Mouse (Mus musculus): ENCODE results near the gene Gen1.

Gen1 gene

DNA sequence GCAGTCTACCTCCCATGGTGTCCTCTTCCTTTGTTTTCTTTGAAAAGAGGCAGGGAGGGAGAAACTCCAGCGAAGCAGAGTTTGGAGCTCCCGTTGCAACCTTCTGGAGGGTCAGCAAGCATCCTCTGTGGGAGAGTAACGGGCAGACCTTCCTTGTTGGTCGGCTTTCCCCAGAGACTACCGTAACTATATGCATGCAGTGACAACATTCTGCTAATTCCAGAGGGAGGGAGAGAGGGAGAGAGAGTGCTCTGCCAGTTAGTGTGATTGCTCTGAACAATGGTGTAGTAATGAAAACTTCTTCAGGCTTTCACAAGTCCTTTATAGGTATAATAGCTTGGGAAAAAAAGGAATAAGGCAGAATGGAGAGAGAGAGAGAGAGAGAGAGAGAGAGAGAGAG lies 40.9 kb downstream of the Gen1 start:
- DNase-seq (ENCODE audit: low read depth, low spot score): no peak

DNA sequence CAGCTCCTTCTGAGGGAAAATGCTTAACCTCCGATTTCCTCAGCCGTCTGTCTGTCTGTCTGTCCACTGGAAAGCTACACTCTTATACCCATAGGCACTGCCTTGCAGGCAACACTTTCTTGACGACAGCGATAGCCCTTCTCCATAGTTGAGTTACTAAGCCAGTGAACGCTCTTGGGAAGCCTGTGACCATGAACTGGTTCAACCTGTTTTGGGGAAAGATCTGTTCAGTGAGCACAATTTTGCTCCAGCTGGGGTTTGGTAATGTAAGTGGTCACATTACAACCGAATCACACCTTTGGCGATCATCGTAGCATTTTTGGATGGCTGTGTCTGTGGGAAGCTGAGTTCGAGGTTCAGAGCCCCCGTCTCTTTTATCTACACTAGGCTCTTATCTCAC lies 42.5 kb downstream of the Gen1 start:
- DNase-seq (ENCODE audit: low read depth, low spot score): no peak

DNA sequence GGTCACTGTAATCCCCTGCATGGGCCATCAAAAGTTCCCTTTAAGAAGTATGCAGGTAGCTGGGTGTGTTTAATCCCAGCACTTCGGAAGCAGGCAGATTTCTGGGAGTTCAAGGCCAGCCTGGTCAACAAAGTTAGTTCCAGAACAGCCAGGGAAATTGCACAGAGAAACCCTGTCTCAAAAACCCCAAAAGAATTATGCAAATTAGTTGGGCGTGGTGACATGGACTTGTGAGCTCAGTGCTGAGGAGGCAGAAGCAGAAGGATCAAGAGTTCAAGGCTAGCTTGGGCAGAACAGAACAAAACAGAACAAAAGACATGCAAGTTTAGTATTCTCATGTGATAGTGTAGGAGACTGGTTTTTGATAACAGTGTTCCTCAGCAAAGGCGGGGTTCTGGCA lies 43.0 kb downstream of the Gen1 start:
- no peak for DNase-seq (ENCODE audit: low read depth, low spot score)

DNA sequence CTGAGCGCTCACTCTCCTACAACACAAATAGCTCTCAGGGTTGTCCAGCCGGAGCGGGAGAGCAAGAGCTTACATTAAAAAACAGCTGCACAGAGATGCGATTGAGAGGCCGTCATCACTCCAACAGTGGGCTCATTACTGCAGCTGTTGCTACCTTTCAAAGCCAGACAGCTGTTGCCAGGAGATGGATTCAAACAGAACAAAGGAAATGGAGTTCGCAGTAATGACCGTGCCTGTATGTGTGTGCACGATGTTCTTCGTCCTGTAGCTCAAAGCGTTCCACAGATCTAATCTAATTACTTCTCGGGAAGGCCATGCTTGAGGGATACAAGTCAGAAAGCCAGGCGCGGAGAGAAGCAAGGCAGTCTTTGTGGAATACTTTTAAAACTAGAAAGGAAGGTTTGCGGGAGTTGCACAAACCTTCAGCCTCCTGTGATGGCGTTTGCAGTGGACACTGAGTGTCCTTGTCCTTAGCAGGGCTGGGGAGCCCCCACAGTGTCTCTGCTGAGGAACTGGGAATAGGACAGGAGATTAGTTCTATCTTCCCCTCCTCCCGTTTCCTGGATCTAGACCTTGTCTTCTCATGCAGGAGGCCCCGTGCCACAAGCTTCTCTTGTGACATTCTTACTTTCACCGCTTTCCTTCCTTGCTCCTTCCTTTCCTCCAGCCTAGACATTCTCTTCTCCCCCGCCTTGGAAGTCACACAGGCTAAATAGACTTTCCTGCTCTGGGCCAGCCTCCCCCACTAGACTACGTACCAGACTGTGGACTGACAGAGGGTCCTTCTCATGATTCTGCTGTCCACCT lies 43.9 kb downstream of the Gen1 start:
- DNase-seq (ENCODE audit: low read depth, low spot score): peak; percentile 28

DNA sequence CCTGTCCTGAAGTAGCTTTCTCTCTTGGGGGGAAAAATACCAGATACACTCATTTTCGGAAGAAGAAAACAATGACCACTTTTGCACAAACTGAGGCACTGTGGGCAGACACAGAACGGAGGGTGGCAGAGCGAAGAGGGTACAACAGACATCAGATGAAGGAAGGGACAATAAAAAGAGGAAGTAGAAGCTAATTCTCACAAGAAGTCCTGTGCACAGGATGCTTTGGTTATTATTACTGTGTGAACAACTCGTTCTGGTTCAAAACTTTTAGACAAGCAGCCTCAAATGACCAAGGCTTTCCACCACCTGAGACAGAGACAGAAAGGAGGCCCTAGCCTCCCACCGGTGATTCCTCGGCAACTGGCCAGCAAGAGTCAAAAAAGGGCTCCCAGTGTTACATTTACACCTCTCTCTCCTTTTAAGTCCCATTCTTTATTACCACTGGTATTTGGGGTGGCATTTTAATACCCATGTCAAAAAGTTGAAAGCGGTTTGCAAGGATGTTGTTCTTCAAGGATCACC lies 47.8 kb downstream of the Gen1 start:
- DNase-seq (ENCODE audit: low read depth, low spot score): no peak

DNA sequence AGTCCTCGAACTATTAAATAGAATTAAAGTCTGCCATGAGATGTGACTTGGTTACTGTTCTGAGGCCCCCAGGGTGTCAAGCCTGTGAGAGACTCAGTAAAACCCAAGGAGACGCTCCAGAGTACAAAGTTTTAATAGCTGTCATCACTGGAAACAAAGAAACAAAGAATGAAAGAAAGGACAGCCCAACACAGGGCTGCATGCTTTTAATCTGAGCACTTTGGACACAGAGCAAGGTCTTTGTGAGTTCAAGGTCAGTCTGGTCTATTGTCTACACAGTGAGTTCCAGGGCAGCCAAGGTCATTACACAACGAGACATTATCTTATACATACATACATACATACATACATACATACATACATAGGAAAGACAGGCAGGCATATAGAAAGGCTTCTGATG lies 49.1 kb downstream of the Gen1 start:
- DNase-seq (ENCODE audit: low read depth, low spot score): no peak

DNA sequence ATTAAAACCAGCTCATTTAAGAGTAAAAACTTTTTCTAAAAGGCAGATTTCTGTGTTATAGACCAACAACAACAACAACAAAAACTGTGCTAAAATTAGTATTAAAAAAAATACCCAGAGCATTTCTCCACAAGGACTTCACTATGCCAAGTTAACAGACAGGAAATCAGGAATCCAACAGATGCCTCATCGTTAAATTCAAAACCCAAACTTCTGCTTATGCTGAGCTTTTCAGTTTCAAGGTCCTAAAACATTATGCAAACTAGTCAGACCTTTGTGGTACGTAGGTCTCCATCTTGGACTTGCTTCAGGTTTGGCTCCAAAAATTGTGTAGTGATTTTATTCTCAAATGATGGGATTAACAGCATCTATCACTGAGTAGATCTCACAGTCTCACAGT lies 50.0 kb downstream of the Gen1 start:
- no peak for DNase-seq (ENCODE audit: low read depth, low spot score)

DNA sequence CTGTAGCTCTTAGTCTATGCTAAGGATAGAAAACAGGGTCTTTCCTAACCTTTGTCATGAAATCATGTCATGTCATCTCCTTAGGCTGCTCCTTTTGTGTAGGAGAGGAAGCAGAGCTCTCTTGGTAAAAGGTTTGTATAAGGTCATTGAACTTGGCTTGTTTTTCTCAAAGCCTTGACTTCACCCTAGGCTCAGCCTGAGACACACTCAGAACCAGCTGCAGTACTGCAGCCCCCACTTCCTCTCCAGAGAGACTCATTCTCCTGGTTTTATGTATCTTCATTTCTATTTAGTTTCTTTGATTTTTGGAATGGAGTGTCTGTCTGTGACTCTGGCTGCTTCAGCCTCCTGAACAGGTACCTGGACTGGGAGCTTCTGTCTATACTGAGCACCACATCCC lies 50.8 kb downstream of the Gen1 start:
- no peak for DNase-seq (ENCODE audit: low read depth, low spot score)

DNA sequence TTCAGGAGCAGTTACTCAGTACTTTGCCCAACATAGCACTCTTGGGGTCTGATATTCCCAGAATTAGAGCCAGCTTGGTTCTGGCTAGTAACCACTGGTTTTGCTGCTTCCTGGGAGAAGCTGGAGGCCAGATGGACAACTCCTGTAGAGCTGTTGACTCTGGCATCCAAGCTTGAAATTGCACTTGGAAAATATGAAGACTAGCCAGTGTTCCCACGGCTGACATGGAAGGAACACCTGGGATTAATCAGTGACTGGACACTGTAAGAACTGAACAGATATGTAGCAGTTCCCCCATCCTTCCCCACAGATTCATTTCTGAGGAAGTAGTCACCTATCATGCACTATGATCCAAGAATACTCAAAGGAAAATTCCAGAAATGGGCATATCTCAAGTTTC lies 52.7 kb downstream of the Gen1 start:
- DNase-seq (ENCODE audit: low read depth, low spot score): no peak

DNA sequence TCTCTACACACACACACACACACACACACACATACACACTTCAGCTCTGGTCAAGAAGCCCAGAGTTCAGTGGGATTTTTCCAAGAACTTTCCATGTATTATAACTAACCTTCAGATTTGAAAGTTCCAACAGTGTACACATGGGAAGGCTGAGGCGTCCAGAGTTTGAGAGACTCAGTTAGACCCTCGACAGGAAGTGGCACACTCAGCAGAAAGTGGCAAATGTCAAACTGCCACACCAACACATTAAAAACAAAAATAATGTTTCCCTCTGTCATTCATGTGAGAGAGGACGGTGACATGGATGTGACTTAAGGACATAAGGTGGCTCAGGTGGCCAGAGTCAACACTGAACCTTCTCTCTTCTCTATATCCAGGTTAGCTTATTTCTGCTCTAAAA lies 55.2 kb downstream of the Gen1 start:
- no peak for DNase-seq (ENCODE audit: low read depth, low spot score)

DNA sequence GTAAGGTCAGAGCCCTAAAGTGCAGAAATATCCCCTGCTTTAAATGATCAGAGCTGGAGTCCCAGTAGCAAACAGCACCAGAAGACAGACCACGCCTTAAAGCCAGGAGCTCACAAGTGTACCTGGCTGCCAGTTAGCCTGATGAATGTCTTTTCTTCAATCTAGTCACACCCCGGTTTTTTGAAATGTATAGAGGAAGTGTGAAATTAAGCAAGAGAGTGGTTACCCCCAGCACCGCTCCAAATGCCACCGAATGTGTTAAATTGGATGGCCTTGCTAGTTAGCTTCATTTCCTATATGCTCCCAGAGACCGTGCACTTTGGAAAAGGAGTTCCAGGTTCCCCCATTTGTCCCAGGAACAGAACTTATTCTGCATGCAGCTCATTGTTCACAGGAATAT lies 56.0 kb downstream of the Gen1 start:
- no peak for DNase-seq (ENCODE audit: low read depth, low spot score)

DNA sequence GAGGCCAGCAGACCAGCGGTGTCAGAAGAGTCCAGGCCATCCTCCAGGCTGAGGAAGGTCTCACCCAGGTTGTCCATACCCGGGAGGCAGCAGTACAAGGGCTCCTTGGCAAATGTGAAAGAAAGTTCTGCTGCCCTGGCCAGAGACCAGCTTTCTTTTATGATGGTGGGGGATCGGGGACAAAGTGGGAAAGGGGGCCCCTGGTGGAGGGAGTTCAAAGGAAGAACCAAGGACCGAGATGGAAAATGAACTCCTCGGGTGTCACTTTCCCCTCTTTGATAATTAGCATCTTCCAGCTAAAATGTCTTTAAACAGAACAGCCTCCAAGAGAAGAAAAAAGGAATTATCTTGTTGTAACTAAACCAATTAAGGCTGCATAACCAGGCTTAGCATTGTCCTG lies 56.7 kb downstream of the Gen1 start, which contains the start of gene Msgn1:
TSS of gene Msgn1 (minus strand) at position 101 of the 400 bp plus-strand sequence.
- DNase-seq (ENCODE audit: low read depth, low spot score): no peak

DNA sequence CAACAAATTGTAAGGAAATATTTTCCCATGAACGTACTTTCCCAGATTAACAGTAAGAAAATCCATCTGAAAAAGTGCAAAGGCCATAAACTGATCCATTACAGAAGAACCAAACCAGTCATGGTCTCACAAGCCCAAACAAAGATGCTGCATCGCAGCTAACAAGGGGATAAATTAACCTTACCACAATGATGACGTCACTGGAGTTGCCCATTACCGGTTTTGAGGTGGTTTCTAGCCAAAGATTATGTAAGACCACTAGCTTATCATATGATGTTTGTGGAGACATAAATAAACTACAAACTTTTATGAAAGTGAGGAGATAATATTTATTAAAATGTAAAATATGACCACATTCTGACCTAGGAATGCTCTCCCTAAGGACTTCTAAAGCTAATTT lies 59.3 kb downstream of the Gen1 start:
- no peak for DNase-seq (ENCODE audit: low read depth, low spot score)

DNA sequence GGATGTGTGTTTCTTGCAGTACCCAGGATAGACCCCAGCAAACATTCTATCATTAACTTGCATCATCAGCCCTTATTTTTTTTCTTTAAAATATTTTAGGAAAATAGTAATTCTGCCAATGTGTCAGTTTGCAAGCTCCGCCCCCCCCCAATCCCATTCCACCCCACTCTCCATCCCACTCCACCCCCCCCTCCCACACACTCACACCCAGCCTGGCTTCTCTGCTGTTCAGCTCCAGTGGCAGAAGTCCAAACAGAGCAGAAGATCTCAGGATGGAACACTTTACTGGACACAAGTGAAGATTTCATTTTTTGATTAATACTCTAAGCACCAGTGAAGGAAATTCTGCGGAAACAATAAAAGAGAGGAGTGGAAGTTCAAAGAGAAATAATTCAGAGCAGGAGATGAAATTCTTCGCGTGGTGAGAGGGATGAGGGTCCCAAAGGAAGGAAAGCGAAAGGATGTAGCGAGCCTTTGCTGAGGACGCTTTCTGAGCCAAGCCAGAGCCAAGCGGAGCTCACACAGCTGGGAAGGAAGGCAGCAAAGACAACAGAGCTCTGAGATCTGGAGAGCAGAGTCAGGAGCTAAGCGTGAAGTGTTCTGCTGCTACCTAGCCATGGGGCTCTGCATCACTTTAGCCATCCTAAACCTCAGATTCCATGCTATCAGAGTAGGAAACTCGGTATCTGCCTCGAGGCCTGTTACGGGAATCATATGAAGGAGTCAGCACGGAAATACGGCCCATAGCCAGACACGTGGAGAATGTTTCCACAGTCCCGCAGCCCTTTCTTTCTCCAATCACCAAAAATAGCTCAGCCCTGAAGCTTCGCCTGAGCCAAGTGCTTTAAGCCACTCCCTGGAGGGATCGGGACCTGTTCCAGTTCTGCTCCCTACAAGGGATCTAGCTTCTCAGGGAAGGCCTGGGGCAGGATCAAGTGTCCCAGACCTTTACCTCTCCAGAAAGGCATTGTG lies 61.6 kb downstream of the Gen1 start:
- peak; percentile 67 for DNase-seq (ENCODE audit: low read depth, low spot score)

DNA sequence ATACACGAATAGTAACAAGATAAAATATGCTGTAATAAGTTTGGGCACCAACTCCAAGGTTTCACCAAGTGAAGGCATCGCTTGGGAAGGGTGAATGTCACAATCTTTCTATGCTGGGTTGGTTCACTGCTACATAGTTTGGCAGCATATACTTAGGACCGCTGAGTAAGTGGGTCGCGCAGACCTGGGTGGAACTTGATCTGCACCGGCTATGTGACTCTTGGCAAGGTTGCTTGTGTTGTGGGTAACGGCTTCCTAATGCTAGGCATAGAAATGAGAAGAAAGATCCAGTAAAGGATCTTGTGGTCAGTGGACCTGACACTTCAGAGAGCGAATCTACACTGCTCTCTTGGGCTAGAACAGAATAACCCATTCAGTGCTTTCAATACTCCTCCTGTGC lies 63.1 kb downstream of the Gen1 start:
- no peak for DNase-seq (ENCODE audit: low read depth, low spot score)

DNA sequence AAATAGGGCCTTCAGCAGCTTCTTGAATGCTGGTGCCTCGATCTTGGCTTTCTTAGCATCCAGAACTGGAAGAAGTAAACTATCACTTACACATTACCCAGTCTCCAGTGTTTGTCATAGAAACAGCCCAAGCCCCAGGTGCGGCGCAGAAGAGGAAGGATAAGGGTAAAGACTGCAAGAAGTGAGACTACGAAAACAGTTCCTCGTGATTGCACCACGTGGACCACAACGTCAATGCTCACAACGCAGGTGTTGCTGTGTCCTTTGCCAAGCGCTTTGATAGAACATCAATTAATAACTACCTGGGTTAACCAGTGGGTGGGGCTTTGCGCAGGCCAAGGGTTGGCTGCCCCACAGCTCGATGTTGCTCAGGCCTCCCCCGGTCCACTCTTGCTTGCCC lies 64.9 kb downstream of the Gen1 start:
- no peak for DNase-seq (ENCODE audit: low read depth, low spot score)

DNA sequence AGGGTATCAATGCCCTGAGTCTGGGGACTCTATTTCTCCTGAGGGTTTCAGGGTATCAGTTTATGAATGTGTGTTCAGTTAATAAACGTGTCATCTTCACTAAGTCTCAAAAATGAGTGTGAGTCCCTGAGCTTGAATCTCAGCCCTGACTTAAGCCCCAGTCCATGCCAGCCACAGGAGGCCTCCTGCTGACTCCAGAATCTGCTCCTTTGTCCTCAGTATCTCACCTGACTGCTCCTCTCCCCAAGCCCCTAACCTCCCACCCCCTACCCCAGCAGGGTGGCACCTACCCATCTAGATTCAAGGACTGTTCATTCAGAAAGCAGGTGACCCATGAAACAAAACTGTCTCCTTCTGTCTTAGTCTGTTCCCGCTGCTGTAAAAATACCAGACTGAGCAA lies 67.0 kb downstream of the Gen1 start:
- no peak for DNase-seq (ENCODE audit: low read depth, low spot score)

DNA sequence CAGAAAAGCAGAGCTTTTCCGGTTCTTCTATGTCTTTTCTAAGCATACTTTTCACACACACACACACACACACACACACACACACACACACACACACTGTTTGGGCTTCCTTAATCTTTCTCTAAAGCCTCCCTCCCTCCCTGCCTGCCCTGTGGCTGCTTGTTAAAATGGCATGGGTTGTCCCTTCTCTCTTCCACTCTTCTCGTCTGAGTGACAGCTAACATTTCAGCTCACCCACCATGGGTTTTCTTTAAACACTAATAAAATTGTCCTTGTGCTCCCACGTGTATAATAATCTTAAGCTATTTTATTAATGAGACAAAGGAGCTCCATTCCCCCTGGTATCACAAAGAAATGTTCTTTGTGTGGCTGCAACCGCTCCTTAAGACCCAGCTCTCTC lies 67.6 kb downstream of the Gen1 start:
- no peak for DNase-seq (ENCODE audit: low read depth, low spot score)

DNA sequence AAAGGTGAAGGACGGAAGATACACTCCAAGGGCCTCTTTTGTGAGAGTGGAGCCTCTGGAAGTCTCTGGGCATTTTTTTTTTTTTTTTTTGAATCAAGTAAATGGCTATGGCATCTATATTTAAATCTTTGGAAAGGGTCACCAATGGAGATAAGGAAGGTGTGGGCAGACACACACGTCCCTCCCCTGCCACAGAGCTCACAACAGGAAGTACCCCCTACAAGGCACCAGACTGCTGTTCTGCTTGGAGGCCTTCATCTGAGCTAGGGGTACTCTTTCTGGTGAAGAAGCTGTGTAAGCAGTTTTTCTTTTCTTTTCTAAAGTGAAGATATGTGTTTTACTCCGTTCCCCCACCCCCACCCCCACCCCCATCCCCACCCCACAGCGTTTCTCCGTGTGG lies 68.8 kb downstream of the Gen1 start:
- no peak for DNase-seq (ENCODE audit: low read depth, low spot score)

DNA sequence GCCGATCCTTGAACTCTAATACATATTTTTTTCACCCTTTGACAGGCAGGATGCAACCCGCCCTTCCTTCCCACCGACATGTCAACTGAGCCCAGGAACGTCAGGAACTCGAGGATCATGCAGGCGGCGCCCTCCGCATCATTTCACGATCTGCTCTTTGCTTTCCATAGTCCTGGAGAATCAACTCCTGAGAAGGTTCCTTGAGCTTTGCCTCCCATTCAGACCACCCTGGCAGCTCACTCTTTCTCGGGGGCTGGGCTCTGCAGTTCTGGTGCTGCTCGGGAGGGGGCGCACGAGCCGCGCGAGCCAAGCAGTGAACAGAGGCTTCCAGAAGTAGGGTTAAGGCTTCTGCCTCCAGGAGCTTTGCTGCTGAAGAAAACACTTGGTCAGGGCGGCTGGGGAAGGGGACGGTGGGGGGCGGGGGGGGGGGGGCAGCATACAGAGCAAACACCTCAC lies 69.4 kb downstream of the Gen1 start:
- DNase-seq (ENCODE audit: low read depth, low spot score): peak; percentile 33

DNA sequence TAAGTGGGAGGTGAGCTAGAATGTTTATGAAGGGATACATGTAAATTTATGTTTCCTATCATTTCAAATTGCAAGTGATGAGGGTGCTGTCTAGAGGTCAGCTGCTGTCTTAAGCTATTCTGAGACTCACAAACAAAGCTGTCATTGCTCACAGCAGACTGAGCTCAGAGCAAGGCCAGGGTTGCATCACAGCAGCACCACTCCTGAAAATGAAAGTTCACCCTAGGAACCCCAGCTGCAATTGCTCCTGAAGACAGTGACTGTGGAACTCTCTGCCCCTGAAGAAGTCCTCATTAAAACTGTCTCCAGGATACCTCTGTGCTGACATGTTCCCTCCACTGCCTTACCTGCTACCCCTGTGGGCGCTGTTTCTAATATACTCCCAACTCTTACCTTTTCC lies 70.6 kb downstream of the Gen1 start:
- DNase-seq (ENCODE audit: low read depth, low spot score): no peak
